14 mouse cellular contexts compared by ENCODE assay signal in the genomic region with DNA sequence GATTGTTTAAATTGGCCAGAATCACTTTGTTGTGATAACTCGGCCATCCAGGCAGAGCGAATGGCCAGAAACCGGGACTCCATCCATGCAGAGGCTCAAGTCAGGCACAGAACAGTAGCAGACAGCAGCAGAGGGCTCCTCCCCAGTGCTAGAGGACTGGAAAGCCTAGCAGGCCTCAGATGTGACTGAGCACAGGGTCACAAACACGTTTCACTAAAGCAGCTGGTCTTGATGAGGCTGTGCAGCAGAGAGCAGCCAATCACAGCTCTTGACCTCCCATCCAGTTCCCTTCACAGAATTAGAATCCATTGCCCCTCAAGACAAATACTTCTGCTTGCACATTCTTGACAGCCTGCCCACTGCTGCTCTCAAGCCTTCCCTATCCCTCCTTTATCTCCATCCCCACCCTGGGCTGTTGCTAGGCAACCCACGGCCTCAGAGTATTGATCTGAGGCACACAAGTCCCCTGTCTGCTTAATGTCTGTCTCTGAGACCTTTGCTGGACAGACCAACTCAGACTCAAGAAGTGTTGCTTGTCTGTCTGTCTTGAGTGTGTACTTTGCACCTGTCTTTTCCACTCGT. TPM values are rescaled to one million over a fixed set of nuclear protein-coding genes. Genes with fewer than 3 reads are reported as not detected.
DNase-seq lines count a peak whose midpoint lies in the region; ATAC-seq and TF ChIP-seq lines count a peak whose summit lies in the region.
"Had no signal": no experiment of that assay in that cellular context is flagged by ENCODE, and none has a peak within 500 bp of the region (broad histone marks: within the 10 kb centered on the region; RNA-seq: fewer than 3 reads in every experiment).

No protein-coding gene starts in this region.

- ATAC-seq in forebrain, embryonic 12.5 days (ENCODE audit: low FRiP score) = peak; percentile 85
- no peak for ATAC-seq in hindbrain, postnatal 0 days
- ATAC-seq in neural tube, embryonic 13.5 days (ENCODE audit: low read depth) = peak; percentile 52

- intact Hi-C loops in left cerebral cortex, adult 2 months (cut with DNase I) = no loop called here

- TF ChIP-seq POLR2A in kidney, adult 2 months (IDR thresholded peaks at IDR 0.05; ENCODE audit: low read depth, low read length) = no peak

- peak; percentile 8 for DNase-seq in kidney, adult 2 months
- no peak for DNase-seq in kidney, postnatal 4 days
- peak; percentile 59 for DNase-seq in hindbrain, postnatal 0 days (ENCODE audit: low spot score)
- no peak for DNase-seq in left cerebral cortex, adult 2 months (ENCODE audit: extremely low spot score in 1 of 2, low spot score in 2 of 2)
- DNase-seq in cerebellum, postnatal 36 days = no peak
- no peak for DNase-seq in lung, postnatal 25 days (ENCODE audit: low spot score)
- DNase-seq: adrenal gland, adult 2 months; cerebellum, adult 11 months; gastrocnemius, postnatal 14 days; kidney, adult 18-20 months had no signal

- 37% methylated on average over 6 of the region's 6 CpGs for WGBS in kidney, adult 2 months
- WGBS in forebrain, embryonic 12.5 days = 29% methylated on average over 6 of the region's 6 CpGs
- WGBS in hindbrain, postnatal 0 days = 23% methylated on average over 6 of the region's 6 CpGs
- 35% methylated on average over 6 of the region's 6 CpGs for WGBS in neural tube, embryonic 13.5 days

- H3K4me2 ChIP-seq in forebrain, embryonic 12.5 days = peak overlapping the region; percentile 15; the same call in 1 of the 2 replicates
- H3K4me2 ChIP-seq in hindbrain, postnatal 0 days (ENCODE audit: low read depth, low read length) = no peak overlapping the region
- no peak overlapping the region for H3K4me2 ChIP-seq in neural tube, embryonic 13.5 days
- H3K4me2 ChIP-seq: embryonic facial prominence, embryonic 15.5 days had no signal

- H3K4me3 ChIP-seq in kidney, adult 2 months (ENCODE audit: insufficient read depth, low read depth, low read length) = no peak overlapping the region
- no peak overlapping the region for H3K4me3 ChIP-seq in forebrain, embryonic 12.5 days (replicated peaks)
- no peak overlapping the region for H3K4me3 ChIP-seq in hindbrain, postnatal 0 days (ENCODE audit: low read length)
- H3K4me3 ChIP-seq in neural tube, embryonic 13.5 days = no peak overlapping the region
- no peak overlapping the region for H3K4me3 ChIP-seq in left cerebral cortex, adult 2 months
- H3K4me3 ChIP-seq: embryonic facial prominence, embryonic 15.5 days had no signal

- no peak overlapping the region for H3K27ac ChIP-seq in kidney, adult 2 months (ENCODE audit: insufficient read depth, low read depth, low read length)
- H3K27ac ChIP-seq in forebrain, embryonic 12.5 days = peak overlapping the region; percentile 76
- no peak overlapping the region for H3K27ac ChIP-seq in hindbrain, postnatal 0 days
- H3K27ac ChIP-seq in neural tube, embryonic 13.5 days (replicated peaks) = peak overlapping the region; percentile 77
- no peak overlapping the region for H3K27ac ChIP-seq in left cerebral cortex, adult 2 months
- H3K27ac ChIP-seq: embryonic facial prominence, embryonic 15.5 days had no signal

- H3K9ac ChIP-seq in forebrain, embryonic 12.5 days = no peak overlapping the region
- H3K9ac ChIP-seq in hindbrain, postnatal 0 days (replicated peaks; ENCODE audit: low read length) = no peak overlapping the region
- H3K9ac ChIP-seq in neural tube, embryonic 13.5 days = no peak overlapping the region; the same call in 1 of the 2 replicates
- H3K9ac ChIP-seq: embryonic facial prominence, embryonic 15.5 days had no signal

- no peaks in the 10 kb centered on the region for H3K4me1 ChIP-seq in kidney, adult 2 months (ENCODE audit: control insufficient read depth, insufficient read depth, low read length)
- H3K4me1 ChIP-seq in forebrain, embryonic 12.5 days = peaks cover 54% of the 10 kb centered on the region
- H3K4me1 ChIP-seq in hindbrain, postnatal 0 days (ENCODE audit: insufficient read depth, low read length) = peaks cover 9% of the 10 kb centered on the region; the same call in 1 of the 2 replicates
- peaks cover 41% of the 10 kb centered on the region for H3K4me1 ChIP-seq in neural tube, embryonic 13.5 days (replicated peaks)

- no peaks in the 10 kb centered on the region for H3K9me3 ChIP-seq in forebrain, embryonic 12.5 days
- no peaks in the 10 kb centered on the region for H3K9me3 ChIP-seq in hindbrain, postnatal 0 days (ENCODE audit: low read length)
- no peaks in the 10 kb centered on the region for H3K9me3 ChIP-seq in neural tube, embryonic 13.5 days
- H3K9me3 ChIP-seq: embryonic facial prominence, embryonic 15.5 days had no signal

- TF ChIP-seq CTCF in kidney, adult 2 months (conservative IDR thresholded peaks at IDR 0.05; ENCODE audit: insufficient read depth, insufficient read length, low read depth, low read length) = no peak
- TF ChIP-seq CTCF in hindbrain, postnatal 0 days (IDR thresholded peaks at IDR 0.05; ENCODE audit: low read depth) = no peak
- no peak for TF ChIP-seq CTCF in left cerebral cortex, adult 2 months (IDR thresholded peaks at IDR 0.05)

- H3K36me3 ChIP-seq in kidney, adult 2 months (ENCODE audit: control insufficient read depth, insufficient read depth, low read length) = no peaks in the 10 kb centered on the region
- no peaks in the 10 kb centered on the region for H3K36me3 ChIP-seq in forebrain, embryonic 12.5 days (replicated peaks)
- no peaks in the 10 kb centered on the region for H3K36me3 ChIP-seq in hindbrain, postnatal 0 days (ENCODE audit: insufficient read depth, low read length)
- H3K36me3 ChIP-seq in neural tube, embryonic 13.5 days = no peaks in the 10 kb centered on the region
- H3K36me3 ChIP-seq: embryonic facial prominence, embryonic 15.5 days had no signal

- H3K27me3 ChIP-seq in kidney, adult 2 months (replicated peaks; ENCODE audit: control insufficient read depth, insufficient read depth, low read length) = no peaks in the 10 kb centered on the region
- peaks cover 10% of the 10 kb centered on the region for H3K27me3 ChIP-seq in forebrain, embryonic 12.5 days
- no peaks in the 10 kb centered on the region for H3K27me3 ChIP-seq in hindbrain, postnatal 0 days (ENCODE audit: insufficient read depth, low read length)
- H3K27me3 ChIP-seq in neural tube, embryonic 13.5 days = peaks cover 11% of the 10 kb centered on the region

RNA-seq across cellular contexts. Expression of a gene that starts 52.4 kb away (rescaled TPM):
- polyA plus RNA-seq in kidney, adult 2 months (2012; rRNA removed) = 0.12 and 1.2 TPM in 2 replicates
- 0.65 and 0.83 TPM in 2 replicates for polyA plus RNA-seq in forebrain, embryonic 12.5 days (2016; fragmentation: Nextera tagmentation; extraction: Ambion mirVana)
- 1.9 and 2.3 TPM in 2 replicates for total RNA-seq in hindbrain, postnatal 0 days (2014; rRNA removed)
- polyA plus RNA-seq in hindbrain, postnatal 0 days (2015; fragmentation: Nextera tagmentation; extraction: Ambion mirVana) = 0.75 and 1.1 TPM in 2 replicates
- polyA plus RNA-seq in neural tube, embryonic 13.5 days (2015; fragmentation: Nextera tagmentation; extraction: Ambion mirVana) = 1.4 and 1.5 TPM in 2 replicates
- 1 to 10 TPM in 1 of 2 experiments, under 1 TPM in 1; 1.00 to 1.4 TPM for total RNA-seq in left cerebral cortex, adult 2 months (2021)
- total RNA-seq: MEL had no signal

Comparison
In these comparisons a context has a peak if more than half of its experiments do, and no peak if none do; other contexts are left out.
1. DNase-seq: peak in kidney, adult 2 months (single experiment) and hindbrain, postnatal 0 days (single experiment); none in kidney, postnatal 4 days (0 of 2), left cerebral cortex, adult 2 months (0 of 2), cerebellum, postnatal 36 days (0 of 2) and lung, postnatal 25 days (single experiment).
2. H3K27ac ChIP-seq: peak in forebrain, embryonic 12.5 days (single experiment) and neural tube, embryonic 13.5 days (single experiment); none in kidney, adult 2 months (single experiment), hindbrain, postnatal 0 days (single experiment) and left cerebral cortex, adult 2 months (single experiment).